Comparison of ENCODE assay signal across 8 mouse cellular contexts in the genomic region with DNA sequence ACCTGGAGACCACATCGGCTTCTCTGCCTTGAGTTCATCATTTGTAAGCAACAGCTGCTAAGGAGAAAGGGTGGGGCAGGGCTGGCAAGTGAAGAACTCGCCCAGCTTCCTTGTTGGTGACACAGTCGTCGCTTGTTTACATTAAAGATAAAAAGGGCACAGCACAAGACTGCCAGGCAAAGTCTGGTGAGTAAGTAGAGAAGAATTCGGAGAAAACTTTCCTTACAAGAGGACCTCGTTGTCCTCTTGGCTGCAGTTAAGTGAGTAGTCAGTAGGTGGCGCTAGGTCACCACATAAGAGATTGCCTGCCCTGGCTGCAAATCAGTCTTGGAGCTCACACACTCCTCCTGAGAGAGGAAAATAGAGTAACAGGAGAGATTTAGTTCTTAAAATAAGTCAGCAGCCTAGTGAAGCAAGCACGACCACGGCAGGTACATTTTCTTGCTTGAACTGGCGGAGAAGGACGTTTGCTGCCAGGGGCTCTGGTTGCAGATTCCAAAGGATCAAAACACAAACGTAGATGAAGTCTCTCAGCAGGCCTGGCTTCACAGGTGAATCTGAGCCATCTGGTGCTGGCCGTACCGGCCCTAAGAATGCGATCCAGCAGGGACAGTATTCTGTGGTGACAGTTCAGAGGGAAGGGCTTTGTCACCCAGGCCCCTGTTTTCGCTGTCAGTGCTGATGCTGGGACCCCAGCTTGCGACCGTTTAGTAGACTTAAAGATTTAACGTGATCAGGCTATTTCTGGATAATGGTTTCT. TPM values are rescaled to one million over a fixed set of nuclear protein-coding genes. Genes with fewer than 3 reads are reported as not detected.
DNase-seq lines count a peak whose midpoint lies in the region; ATAC-seq lines count a peak whose summit lies in the region.

No protein-coding gene starts in this region.

- peak; percentile 94 for ATAC-seq in frontal cortex, adult (ENCODE audit: low TSS enrichment)
- ATAC-seq in hematopoietic stem cell, adult 5-6 weeks (replicated peaks in 1 of 2; ENCODE audit: insufficient read depth in 1 of 2, low FRiP score in 2 of 2, low TSS enrichment in 1 of 2, low read depth in 1 of 2, poor library complexity in 2 of 2, severe bottlenecking in 2 of 2): peak; percentile 73 to 79

- DNase-seq in MN1 (ENCODE audit: low spot score): peak; percentile 93
- peak; percentile 68 for DNase-seq in cerebellum, adult 11-12 months
- peak; percentile 88 to 89 for DNase-seq in layer of hippocampus, postnatal 10 days (ENCODE audit: low spot score in 2 of 2)
- DNase-seq in lung, postnatal 4 days: peak; percentile 62 to 81
- DNase-seq in retina, postnatal 7 days (ENCODE audit: low read depth, low spot score): peak; percentile 67
- peak; percentile 85 for DNase-seq in thymus, postnatal 4 days

RNA-seq across cellular contexts. Expression of gene Hhipl2, which starts 24.2 kb away (rescaled TPM):
- total RNA-seq in hematopoietic stem cell, adult 5-6 weeks (2017): not detected in 2 replicates
- total RNA-seq in layer of hippocampus, postnatal 10 days (2021): not detected

RNA-seq across cellular contexts. Expression of gene Taf1a, which starts 53.4 kb away (rescaled TPM):
- 29.3 and 33.9 TPM in 2 replicates for total RNA-seq in hematopoietic stem cell, adult 5-6 weeks (2017)
- total RNA-seq in layer of hippocampus, postnatal 10 days (2021): 10 to 100 TPM; 19.7 to 21.2 TPM

Comparison
In these comparisons a context has a peak if more than half of its experiments do, and no peak if none do; other contexts are left out.
1. Peak in every context shown above with its lines: DNase-seq and ATAC-seq.